Mouse (Mus musculus) midbrain, embryonic 13.5 days (tissue): ENCODE data around the gene Chd1l. TPM values are rescaled to one million over a fixed set of nuclear protein-coding genes. Genes with fewer than 3 reads are reported as not detected.

Experiments
- ATAC-seq: fragments of 200-750 bp; cut with Nextera tagmentation; 2 replicates; pipeline ENCODE4 v1.8.0; 2017; ENCODE audit warnings: mild to moderate bottlenecking, moderate TSS enrichment, moderate library complexity
- H3K27ac ChIP-seq: fragments of 300-500 bp; sonication (generic); 2 replicates; pipeline ENCODE4 v1.5.1; 2015; ENCODE audit warnings: inconsistent platforms, mild to moderate bottlenecking, moderate library complexity
- H3K27me3 ChIP-seq: fragments of 300-500 bp; sonication (generic); 2 replicates; pipeline ENCODE4 v1.6.1; 2015; ENCODE audit warnings: mild to moderate bottlenecking, inconsistent platforms
- H3K36me3 ChIP-seq: fragments of 300-500 bp; sonication (generic); 2 replicates; pipeline ENCODE4 v1.6.1; 2015; ENCODE audit warnings: mild to moderate bottlenecking, inconsistent platforms
- H3K4me1 ChIP-seq: fragments of 300-500 bp; sonication (generic); replicated peaks from 2 replicates; pipeline ENCODE4 v1.6.1; 2015; ENCODE audit warnings: inconsistent platforms
- H3K4me2 ChIP-seq: fragments of 300-500 bp; sonication (generic); replicated peaks from 2 replicates; pipeline ENCODE4 v1.6.1; 2015; ENCODE audit warnings: moderate library complexity, mild to moderate bottlenecking, inconsistent platforms
- H3K4me3 ChIP-seq: fragments of 300-500 bp; sonication (generic); replicated peaks from 2 replicates; pipeline ENCODE4 v1.5.1; 2015; ENCODE audit warnings: mild to moderate bottlenecking, inconsistent platforms
- H3K9ac ChIP-seq: fragments of 300-500 bp; sonication (generic); replicated peaks from 2 replicates; pipeline ENCODE4 v1.6.1; 2015; ENCODE audit warnings: mild to moderate bottlenecking, inconsistent platforms
- H3K9me3 ChIP-seq: fragments of 300-500 bp; sonication (generic); 2 replicates; pipeline ENCODE4 v1.6.1; 2016; ENCODE audit warnings: mild to moderate bottlenecking, inconsistent platforms
- WGBS: fragments of 180-500 bp; shearing (Covaris S2); methylation state at CpG from one replicate; pipeline ENCODE4 v1.1.7; 2015; 5-methylcytosine and 5-hydroxymethylcytosine counted together
- polyA plus RNA-seq: library from polyadenylated mRNA; unstranded; fragments of >200 nt; fragmentation: Nextera tagmentation; extraction: Ambion mirVana; gene quantifications from 2 replicates; pipeline ENCODE4 v1.2.1, GENCODE M21; 2015

Chd1l gene
- polyA plus RNA-seq, 1 experiment from 2014 or later, result 8.2 TPM

DNA sequence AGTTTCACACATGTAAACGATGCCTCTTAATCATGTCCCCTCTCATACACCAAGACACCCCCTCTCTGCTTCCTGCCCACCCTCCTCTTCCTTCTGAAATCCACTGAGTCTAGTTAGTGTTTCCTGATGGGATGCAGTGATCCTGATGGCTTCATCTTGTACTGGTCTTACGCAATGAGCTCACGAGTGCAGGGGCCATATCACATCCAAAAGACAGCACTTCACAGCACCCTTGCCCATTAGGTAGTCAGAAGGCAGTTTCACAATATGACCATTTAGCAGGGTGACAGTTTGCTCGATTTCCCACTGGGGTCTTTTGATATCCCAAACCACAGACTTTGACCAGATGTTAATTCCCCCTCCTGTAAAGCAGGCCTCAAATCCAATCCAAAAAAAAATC, 5.9 kb upstream of the Chd1l start:
- 86% methylated on average over 4 of the region's 4 CpGs for WGBS
- Histone ChIP-seq H3K9me3 (no peaks in the 10 kb centered on the region), H3K9ac (no peak overlapping the region)

DNA sequence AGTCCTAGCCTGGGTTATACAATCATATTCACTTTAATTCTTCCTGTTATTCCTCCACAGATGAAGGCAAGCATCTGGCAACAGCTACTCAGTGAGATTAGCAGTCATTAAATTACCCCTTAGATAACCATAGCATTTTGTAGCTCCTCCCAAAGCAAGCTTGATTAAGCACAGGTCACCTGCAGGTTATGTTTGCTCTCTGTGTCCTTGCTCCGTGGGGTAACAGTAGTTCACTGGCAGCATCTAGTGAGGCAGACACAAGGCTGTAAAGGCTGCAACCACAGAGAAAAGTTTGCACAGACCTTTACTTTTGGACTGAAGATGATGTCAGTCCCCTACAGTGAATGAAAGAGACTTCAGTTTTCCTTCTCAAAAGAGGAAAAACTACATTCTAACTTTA, 5.2 kb upstream of the Chd1l start:
- WGBS, result 47% methylated on average over 1 of the region's 1 CpGs
- H3K4me3 ChIP-seq, result no peak overlapping the region
- no peak for ATAC-seq

More for the DNA sequence above, 5.9 kb upstream of the Chd1l start:
- Histone ChIP-seq H3K4me1 (no peaks in the 10 kb centered on the region), H3K4me2 (no peak overlapping the region), H3K4me3 (no peak overlapping the region), H3K27me3 (no peaks in the 10 kb centered on the region), H3K27ac (no peak overlapping the region), H3K36me3 (no peaks in the 10 kb centered on the region)
- no peak for ATAC-seq

DNA sequence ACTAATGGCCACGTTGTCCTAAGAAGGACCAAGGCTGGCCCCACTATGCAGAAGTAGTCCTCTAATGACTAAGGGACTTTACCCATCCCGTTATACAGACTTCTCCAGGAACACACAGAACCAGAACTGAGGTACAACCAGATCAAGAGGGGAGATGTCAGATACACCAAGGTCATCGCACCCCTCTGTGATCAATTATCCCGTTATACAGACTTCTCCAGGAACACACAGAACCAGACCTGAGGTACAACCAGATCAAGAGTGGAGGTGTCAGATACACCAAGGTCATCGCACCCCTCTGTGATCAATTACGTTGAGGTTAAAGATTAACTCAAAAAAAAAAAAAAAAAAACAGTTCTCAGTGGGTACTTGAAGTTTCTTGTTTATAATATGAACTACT, 1.0 kb upstream of the Chd1l start:
- no peak overlapping the region for H3K27ac ChIP-seq
- no peak overlapping the region for H3K4me3 ChIP-seq
- no peaks in the 10 kb centered on the region for H3K27me3 ChIP-seq
- WGBS, result 90% methylated on average over 6 of the region's 6 CpGs
- no peak overlapping the region for H3K9ac ChIP-seq
- H3K36me3 ChIP-seq, result no peaks in the 10 kb centered on the region
- no peak overlapping the region for H3K4me2 ChIP-seq
- H3K4me1 ChIP-seq, result peaks cover 7% of the 10 kb centered on the region
- no peak for ATAC-seq
- no peaks in the 10 kb centered on the region for H3K9me3 ChIP-seq

More for the DNA sequence above, 5.2 kb upstream of the Chd1l start:
- Histone ChIP-seq H3K4me2 (no peak overlapping the region), H3K9me3 (no peaks in the 10 kb centered on the region), H3K27ac (no peak overlapping the region), H3K36me3 (no peaks in the 10 kb centered on the region), H3K9ac (no peak overlapping the region), H3K27me3 (no peaks in the 10 kb centered on the region), H3K4me1 (no peaks in the 10 kb centered on the region)

DNA sequence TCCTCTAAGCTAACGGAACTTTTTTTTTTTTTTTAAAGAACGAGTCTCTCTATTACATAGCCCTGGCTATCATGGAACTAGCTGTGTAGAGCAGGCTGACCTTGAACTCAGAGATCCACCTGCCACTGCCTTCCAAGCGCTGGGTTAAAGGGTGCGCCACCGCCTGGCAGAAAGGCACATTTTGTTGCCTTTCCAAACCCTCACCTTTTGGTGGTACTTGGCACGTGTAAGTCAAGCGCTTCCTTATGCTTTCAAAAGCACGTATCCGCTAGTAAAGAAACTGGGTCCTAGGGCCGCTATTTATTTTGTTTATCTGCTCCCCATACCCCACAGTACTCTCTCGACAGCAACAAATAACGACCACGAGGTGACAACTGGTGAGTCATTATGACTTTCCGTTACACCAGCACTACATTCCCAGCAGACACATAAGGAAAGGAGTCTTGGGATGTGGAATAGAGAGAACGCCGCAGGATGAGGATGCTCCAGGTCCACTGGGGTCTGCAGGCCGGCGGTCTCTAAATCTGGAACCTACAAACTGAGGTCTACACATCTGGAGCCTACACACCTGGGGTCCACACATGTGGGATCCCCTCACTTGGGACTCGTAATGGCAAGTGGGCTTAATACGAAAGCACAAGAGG, 680 bp downstream of the Chd1l start:
- Histone ChIP-seq H3K4me3 (peak overlapping the region; percentile 78), H3K27ac (peak overlapping the region; percentile 86; the same call in 1 of the 2 replicates), H3K36me3 (no peaks in the 10 kb centered on the region), H3K27me3 (no peaks in the 10 kb centered on the region), H3K9me3 (no peaks in the 10 kb centered on the region), H3K4me1 (peaks cover 7% of the 10 kb centered on the region), H3K9ac (peak overlapping the region; percentile 80), H3K4me2 (peak overlapping the region; percentile 58)
- 4% methylated on average over 20 of the region's 20 CpGs for WGBS
- peak; percentile 72 for ATAC-seq

DNA sequence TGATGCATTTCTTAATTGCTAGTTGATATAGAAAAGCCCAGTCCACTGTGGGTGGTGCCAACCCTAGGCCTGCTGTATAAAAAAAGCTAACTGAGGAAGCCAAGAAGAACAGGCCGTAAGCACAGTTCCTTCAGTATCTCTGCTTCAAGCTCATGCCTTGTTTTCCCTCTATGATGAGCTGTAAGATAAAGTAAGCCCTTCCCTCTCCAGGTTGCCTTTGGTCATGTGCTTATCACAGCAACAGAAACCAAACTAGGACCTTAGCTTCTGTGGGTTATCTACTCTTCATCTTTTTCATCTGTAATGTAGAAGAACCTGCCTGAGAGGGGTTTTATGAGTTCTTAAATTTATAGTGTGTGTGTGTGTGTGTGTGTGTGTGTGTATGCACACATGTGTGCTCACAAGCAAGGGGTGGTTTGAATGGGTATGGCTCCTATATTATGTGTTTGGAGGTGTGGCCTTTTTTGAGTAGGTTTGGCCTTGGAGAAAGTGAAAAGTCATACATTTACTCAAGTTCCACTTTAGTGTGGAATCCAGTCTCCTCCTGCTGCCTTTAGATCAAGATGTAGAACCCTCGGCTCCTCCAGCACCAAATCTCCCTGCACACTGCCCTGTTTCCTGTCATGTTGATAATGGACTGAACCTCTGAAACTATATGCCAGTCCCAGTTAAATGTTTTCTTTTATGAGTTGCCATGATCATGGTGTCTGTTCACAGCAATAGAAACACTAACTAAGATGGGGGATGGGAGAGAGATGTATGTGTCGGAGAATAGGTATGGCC, 9.8 kb downstream of the Chd1l start:
- peaks cover 11% of the 10 kb centered on the region; the same call in 1 of the 2 replicates for H3K36me3 ChIP-seq
- H3K27me3 ChIP-seq, result no peaks in the 10 kb centered on the region
- no peak for ATAC-seq
- no peaks in the 10 kb centered on the region for H3K9me3 ChIP-seq
- 98% methylated on average over 3 of the region's 3 CpGs for WGBS
- H3K4me1 ChIP-seq, result no peaks in the 10 kb centered on the region
- H3K4me3 ChIP-seq, result no peak overlapping the region
- no peak overlapping the region for H3K27ac ChIP-seq
- H3K9ac ChIP-seq, result no peak overlapping the region
- no peak overlapping the region for H3K4me2 ChIP-seq

DNA sequence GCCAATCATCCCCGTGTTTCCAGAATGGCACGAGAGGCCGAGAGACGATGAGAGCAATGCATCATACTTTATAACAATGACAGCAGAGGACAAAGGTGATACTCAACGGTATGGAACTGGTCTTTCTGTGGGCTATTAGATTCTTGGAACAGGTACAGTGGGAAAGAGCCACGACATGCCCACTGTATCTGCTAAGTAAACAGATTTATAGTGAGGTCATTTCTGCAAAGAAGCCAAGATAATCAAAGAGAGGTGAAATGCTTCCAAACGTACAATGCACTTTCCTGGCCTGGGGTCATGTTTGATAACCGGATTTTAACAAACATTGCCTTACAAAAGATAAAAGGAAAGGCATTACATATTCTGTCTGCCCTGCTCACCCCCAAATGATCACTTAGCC, 13.2 kb downstream of the Chd1l start:
- WGBS, result 87% methylated on average over 8 of the region's 8 CpGs
- Histone ChIP-seq H3K36me3 (peaks cover 18% of the 10 kb centered on the region), H3K9ac (no peak overlapping the region), H3K9me3 (no peaks in the 10 kb centered on the region), H3K4me2 (no peak overlapping the region), H3K27ac (no peak overlapping the region), H3K4me3 (no peak overlapping the region), H3K4me1 (no peaks in the 10 kb centered on the region), H3K27me3 (no peaks in the 10 kb centered on the region)
- ATAC-seq, result no peak

DNA sequence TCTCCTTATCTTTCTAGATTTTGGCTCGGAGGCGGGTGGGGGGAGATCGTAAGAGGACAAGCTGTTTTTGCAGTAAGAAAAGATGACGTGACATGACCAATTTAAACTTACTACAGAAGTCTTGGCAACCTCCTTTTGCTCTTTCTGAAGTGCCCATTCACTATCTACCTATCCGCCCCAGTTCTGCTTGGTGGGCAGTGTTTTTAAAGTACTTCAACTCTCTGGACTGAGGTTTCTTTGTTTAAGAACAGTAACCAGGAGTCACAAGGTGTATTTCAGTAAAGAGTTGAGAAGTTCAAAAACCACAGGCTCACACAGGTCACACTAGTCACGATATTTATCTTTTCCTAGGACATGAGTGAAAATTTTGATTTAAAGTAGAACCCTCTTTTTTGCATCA, 14.9 kb downstream of the Chd1l start:
- no peak for ATAC-seq
- H3K9ac ChIP-seq, result no peak overlapping the region
- no peak overlapping the region for H3K4me3 ChIP-seq
- peaks cover 11% of the 10 kb centered on the region; the same call in 1 of the 2 replicates for H3K36me3 ChIP-seq
- WGBS, result 94% methylated on average over 6 of the region's 6 CpGs
- H3K9me3 ChIP-seq, result no peaks in the 10 kb centered on the region
- H3K27ac ChIP-seq, result no peak overlapping the region
- no peaks in the 10 kb centered on the region for H3K4me1 ChIP-seq
- no peaks in the 10 kb centered on the region for H3K27me3 ChIP-seq
- H3K4me2 ChIP-seq, result no peak overlapping the region

DNA sequence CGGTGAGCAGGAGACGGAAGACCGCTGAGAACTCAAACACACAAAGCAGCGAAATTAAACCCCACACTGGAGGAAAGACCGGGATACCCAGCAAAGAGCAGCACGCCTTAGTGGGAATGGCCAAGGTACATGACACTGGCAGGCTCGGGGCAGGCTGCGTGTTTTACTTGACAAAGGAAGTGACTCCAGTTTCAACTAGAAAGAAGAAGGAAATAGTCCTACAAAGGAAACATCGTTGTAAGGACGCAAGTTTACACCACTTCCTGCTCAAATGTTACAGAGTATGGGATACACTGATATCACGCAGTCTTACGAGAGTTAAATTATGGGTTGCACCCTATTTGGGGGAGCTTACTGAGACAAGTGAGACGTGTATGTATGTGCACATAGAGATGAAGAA, 15.9 kb downstream of the Chd1l start:
- Histone ChIP-seq H3K4me3 (no peak overlapping the region), H3K36me3 (peaks cover 7% of the 10 kb centered on the region; the same call in 1 of the 2 replicates), H3K27me3 (no peaks in the 10 kb centered on the region), H3K4me1 (no peaks in the 10 kb centered on the region), H3K9ac (no peak overlapping the region), H3K27ac (no peak overlapping the region), H3K9me3 (no peaks in the 10 kb centered on the region), H3K4me2 (no peak overlapping the region)
- WGBS, result 91% methylated on average over 13 of the region's 13 CpGs
- no peak for ATAC-seq

DNA sequence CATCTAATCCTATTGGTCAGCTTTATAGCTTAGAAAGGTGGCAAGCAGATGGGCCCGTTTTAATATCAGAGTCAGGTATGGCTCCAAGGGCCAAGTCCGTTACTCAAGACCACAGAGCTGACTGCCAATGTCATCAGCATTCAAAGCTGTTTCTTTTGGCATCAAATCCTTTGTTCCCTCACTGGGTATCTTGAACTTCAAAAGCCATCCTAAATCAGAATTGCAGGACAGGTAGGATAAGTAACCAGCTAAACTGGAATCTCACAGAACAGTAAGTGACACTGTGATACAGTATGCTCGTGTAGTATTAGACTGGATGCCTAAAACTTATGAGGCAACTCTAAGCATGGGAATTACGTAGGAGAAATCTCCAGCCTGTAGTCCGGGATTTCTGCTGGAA, 16.9 kb downstream of the Chd1l start:
- Histone ChIP-seq H3K9ac (no peak overlapping the region), H3K4me2 (no peak overlapping the region), H3K27me3 (no peaks in the 10 kb centered on the region), H3K27ac (no peak overlapping the region), H3K4me1 (no peaks in the 10 kb centered on the region), H3K4me3 (no peak overlapping the region), H3K36me3 (peaks cover 7% of the 10 kb centered on the region), H3K9me3 (no peaks in the 10 kb centered on the region)
- WGBS, result 97% methylated on average over 5 of the region's 5 CpGs
- ATAC-seq, result no peak

DNA sequence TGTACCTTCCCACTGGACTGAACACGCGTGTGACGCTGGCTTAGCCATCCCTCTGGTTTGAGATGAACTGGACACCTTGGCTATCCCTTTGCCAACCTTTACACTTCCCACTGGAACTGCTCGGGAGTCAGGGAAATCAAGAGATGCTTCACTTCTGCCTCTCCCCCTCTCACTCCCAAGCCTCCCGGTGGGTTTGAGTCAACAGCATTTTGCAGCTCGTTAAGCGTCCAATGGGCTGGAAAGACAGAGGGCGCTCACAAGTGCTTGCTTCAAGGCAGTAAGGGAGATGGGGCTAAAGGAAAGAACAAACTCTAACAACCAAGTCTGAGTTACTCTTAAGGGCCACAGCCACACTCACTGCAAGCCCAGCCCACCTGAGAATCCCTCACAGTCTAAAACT, 19.3 kb downstream of the Chd1l start:
- Histone ChIP-seq H3K27ac (no peak overlapping the region), H3K4me2 (no peak overlapping the region), H3K9me3 (no peaks in the 10 kb centered on the region), H3K27me3 (no peaks in the 10 kb centered on the region), H3K4me1 (no peaks in the 10 kb centered on the region), H3K4me3 (no peak overlapping the region), H3K9ac (no peak overlapping the region), H3K36me3 (peaks cover 17% of the 10 kb centered on the region)
- WGBS, result 59% methylated on average over 8 of the region's 8 CpGs
- no peak for ATAC-seq

DNA sequence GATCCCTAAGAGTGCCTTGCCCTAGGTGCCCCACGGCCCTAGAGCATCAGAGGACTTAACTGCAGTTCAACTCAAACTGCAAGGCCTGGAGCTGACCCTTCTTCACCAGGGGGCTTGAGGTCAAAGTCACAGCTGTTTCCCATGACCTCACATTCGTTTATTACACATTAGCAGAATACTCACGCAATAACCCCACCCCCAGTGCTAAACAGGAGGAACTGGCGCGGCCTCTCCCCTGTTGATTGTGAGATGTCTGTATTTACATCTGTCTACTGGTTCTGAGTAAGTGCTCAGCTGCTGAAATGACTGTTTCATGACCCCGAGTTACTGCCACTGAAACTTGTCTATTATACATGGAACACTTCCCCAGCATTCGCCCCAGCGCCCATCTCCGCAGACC, 22.3 kb downstream of the Chd1l start:
- 86% methylated on average over 9 of the region's 9 CpGs for WGBS

DNA sequence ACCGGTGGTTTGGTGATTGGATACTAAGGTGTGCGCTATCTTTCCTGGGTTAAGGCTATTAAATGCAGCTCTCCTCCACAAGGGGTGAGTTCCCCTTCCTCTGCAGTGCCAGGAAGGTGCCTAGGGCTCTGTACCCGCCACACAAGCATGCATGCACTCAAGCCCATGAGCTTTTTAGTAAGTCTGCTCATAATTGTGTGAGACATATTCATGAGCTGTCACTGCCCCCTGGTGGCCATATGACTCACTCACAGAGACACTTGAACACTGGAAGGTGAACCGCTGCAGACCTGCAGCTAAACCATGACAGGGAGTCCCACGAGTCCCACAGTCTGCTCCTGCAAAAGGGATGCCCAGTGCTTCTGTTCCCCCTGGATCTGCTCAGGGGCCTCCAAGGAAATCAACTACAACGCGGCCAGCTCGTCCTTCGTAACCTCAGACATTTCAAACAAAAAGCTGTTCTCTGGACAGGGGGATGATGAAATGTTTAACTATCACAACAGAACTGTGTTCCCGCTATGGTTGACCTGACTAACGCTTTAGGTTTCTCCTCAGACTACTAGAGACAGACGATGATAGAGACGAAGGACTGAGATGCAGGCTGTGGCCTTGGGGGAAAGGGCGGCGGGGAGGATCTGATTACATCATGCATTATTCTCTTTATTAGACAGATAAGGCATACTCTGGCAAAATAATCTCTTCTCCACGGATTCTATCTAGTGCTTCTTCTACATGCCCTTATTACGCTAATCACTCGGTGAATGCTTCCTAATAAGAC, 24.4 kb downstream of the Chd1l start:
- H3K27me3 ChIP-seq, result no peaks in the 10 kb centered on the region
- H3K4me3 ChIP-seq, result no peak overlapping the region
- no peaks in the 10 kb centered on the region for H3K9me3 ChIP-seq
- peaks cover 26% of the 10 kb centered on the region for H3K36me3 ChIP-seq
- H3K9ac ChIP-seq, result no peak overlapping the region
- peaks cover 9% of the 10 kb centered on the region for H3K4me1 ChIP-seq
- H3K4me2 ChIP-seq, result peak overlapping the region; percentile 20; the same call in 1 of the 2 replicates
- ATAC-seq, result peak; percentile 86
- 56% methylated on average over 18 of the region's 18 CpGs for WGBS
- H3K27ac ChIP-seq, result peak overlapping the region; percentile 59

More for the DNA sequence above, 22.3 kb downstream of the Chd1l start:
- no peak overlapping the region for H3K4me2 ChIP-seq
- peaks cover 13% of the 10 kb centered on the region for H3K36me3 ChIP-seq
- H3K9ac ChIP-seq, result no peak overlapping the region
- no peak overlapping the region for H3K27ac ChIP-seq
- ATAC-seq, result no peak
- H3K4me1 ChIP-seq, result peaks cover 9% of the 10 kb centered on the region
- no peak overlapping the region for H3K4me3 ChIP-seq
- no peaks in the 10 kb centered on the region for H3K27me3 ChIP-seq
- H3K9me3 ChIP-seq, result no peaks in the 10 kb centered on the region
